Mouse (Mus musculus) cerebellum, adult 9-11 months (tissue): ENCODE measurements around the gene Zfp54.
A peak's percentile ranks its signal among the peaks of the same experiment; 100 is the strongest.
"Not testable (repeated sequence)": the region's sequence is repeated elsewhere in the genome, so short reads cannot be mapped to it uniquely, and the experiment has no call there.

Experiments
- DNase-seq: peaks from one replicate; pipeline ENCODE4 v3.0.0; 2022

Zfp54 gene

DNA sequence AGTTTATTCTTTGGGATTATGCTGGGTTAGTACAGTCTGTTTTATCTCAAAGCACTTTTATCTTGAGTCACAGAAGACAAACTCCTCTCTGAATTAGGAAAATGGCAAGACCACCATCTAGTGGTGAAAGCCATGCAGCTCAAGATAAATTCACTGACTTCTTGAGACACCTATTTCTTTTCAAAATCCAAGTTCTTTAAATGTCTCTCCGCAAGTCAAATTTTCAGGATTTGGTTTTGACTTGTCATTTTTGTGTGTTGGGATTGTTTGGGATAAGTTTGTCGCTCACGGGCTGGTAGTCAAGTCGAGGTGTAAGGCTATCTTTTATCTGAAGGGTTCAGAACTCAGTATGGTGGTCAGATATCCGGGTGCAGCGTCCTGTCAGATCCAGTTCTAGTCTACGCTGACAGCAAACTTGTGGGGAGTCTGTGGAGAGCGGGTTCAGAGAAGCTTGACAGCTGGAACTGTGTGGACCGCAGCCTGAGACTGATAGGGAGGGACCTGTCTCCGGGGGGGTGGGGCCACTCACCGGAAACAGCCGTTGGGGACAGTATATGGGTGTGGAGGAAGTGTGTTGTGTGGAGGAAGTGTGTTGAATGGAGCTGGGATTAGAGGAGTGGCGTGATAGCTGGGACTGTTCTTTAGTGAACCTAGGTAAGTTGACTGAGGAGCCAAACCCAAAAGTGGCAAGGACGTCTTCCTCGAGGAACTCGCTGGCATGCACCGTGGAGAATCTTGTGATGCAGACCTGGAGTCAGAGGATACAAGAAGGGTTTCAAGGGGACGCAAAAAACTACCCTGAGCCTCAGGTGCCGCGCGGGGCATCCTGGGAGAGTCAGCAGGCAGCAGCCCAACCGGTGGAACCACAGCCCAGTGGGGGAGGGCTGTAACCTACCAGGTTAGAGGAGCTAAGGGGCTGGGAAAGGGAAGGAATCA is at the start of gene Zfp54:
Gene Zfp54 (plus strand): TSS at position 564 of the 936 bp plus-strand sequence.
- DNase-seq, result peak; percentile 40

DNA sequence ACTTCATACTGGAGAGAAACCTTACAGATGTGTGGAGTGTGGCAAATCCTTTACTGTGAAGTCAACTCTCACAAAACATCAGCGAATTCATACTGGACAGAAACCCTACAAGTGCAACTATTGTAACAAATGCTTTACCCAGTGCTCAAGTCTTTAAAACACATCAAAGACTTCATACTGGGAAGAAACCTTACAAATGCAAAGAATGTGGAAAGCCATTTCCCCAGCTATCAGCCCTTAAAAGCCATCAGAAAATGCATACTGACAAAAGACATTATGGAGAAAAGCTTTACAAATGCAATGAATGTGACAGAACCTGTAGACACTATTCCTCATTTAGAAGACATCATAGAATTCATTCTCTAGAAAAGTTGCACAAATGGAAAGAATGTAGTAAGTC is 47.7 kb upstream of the Zfp54 start:
- no peak for DNase-seq

DNA sequence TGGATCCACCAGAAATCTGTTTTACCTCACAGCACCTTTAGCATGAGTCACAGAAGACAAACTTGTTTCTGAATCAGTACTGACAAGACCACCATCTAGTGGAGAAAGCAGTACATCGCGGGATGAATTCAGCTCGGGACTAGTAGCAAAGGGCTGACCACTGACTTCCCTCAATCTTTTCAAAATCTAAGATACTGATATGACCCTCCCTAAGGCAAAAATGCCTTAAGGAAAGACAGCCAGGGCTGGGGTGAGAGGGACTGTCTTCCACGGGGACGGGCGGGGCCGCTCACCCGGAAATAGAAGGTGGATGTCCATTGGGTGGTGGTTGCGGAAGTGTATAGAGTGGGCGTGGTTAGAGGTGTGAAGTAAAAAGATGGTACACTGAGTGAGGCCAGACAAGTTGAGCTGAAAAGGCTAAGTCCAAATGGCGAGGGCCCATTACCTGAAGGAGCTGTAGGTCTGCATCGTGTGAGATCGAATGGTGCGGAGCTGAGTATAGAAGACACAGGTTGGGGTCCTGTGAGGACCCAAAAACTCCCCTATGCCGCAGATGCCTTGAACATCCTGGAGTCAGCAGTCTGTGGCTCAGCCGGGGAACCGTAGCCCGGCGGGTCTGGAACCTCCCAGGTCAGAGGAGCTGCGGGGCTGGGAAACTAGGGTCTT is 39.5 kb upstream of the Zfp54 start, which contains the start of gene Zfp677:
Gene Zfp677 (plus strand): TSS at position 358 of the 666 bp plus-strand sequence.
- DNase-seq, result peak; percentile 45

DNA sequence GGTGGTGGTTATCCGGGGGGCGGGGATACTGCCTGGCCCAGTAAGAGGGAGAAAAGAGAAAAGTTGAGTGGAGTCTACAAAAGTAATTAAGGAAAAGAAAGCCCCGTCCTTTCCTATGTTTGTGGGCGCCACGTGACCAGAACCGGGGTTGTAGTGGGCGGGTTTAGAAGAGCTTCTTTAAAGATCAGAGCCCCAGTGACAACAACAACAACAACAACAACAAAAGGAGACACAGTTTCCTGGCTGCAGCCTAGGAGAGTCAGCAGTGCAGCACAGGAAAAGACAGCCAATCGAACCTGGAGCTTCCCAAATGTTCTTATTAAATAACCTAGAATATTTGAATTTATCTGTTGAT is 39.0 kb upstream of the Zfp54 start:
- no peak for DNase-seq

DNA sequence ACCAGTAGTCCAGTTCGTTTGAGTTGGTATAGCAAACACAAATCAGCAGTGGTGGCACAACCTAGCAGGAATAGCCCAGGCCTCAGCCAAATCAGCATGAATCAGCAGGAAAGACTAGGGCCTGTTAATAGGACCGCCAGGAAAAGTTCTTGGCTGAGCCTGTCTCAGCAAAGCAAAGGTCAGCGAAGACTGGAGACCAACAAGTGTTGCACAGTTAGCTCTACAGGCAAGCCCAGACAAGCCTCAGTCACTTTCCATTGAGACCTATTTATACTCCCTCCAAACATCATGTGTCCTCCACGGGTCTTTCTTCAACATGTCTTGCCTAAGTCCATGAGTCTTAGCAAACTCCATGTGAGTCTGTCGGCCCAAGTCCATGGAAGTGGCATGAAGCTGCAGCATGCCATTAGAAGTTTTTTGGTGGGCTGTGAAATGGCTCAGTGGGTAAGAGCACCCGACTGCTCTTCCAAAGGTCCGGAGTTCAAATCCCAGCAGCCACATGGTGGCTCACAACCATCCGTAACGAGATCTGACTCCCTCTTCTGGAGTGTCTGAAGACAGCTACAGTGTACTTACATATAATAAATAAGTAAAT is 15.9 kb downstream of the Zfp54 start:
- DNase-seq, result not testable (repeated sequence)

DNA sequence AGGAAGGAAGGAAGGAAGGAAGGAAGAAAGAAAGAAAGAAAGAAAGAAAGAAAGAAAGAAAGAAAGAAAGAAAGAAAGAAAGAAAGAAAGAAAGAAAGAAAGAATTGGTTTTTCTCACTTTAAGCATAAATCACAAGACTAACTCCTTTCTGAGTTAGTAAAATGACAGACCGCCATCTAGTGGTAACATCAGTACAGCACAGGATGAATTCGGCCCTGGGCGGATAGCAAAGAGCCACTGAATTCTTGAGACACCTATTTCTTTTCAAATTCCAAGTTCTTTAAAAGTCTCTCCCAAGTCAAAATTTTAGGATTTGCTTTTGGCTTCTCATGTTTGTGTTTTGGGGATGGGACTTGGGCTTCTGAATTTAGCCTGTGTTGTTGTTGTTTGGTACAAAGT is 26.6 kb downstream of the Zfp54 start:
- DNase-seq, result peak; percentile 65

DNA sequence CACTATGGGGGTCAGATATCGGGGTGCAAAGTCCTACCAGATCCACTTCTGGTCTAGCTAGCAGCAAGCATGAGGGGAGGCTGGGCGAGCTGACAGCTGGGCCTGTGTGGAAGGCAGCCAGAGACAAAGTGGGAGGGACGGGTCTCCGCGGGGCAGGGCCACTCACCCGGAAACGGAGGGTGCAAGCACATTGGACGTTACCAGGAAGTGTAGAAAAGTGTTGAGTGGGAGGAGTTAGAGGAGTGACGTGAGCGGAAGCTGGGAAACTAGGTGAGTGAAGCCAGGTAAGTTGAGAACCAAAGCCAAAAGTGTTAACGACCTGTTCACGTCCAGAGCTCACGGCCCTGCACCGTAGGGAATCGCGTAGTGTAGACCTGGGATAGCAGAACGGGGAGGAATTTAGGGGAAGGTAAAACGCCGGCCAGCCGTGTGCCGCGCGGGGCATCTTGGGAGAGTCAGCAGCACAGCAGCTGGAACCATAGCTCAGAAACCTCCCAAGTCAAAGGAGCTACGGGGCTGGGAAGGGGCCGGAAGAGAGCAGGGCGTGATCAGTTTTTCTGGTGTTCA is 27.2 kb downstream of the Zfp54 start, which contains the start of gene Zfp51:
Gene Zfp51 (plus strand): TSS at position 237 of the 567 bp plus-strand sequence.
- DNase-seq, result peak; percentile 87

DNA sequence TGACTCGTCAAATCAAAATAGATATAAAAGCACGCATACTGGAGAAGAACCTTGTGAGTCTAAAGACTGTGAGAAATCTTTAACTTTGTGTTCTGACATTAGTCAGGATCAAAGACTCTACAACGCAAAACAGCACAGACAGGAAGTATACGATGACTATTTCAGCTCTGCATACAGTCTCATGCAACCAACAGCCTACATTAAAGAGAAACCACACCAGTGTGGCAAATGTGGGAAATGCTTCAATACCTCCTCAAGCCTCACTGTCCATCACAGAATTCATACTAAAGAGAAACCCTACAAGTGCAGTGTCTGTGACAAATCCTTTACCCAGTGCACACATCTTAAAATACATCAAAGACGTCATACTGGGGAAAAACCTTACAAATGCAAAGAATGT is 40.5 kb downstream of the Zfp54 start:
- no peak for DNase-seq

DNA sequence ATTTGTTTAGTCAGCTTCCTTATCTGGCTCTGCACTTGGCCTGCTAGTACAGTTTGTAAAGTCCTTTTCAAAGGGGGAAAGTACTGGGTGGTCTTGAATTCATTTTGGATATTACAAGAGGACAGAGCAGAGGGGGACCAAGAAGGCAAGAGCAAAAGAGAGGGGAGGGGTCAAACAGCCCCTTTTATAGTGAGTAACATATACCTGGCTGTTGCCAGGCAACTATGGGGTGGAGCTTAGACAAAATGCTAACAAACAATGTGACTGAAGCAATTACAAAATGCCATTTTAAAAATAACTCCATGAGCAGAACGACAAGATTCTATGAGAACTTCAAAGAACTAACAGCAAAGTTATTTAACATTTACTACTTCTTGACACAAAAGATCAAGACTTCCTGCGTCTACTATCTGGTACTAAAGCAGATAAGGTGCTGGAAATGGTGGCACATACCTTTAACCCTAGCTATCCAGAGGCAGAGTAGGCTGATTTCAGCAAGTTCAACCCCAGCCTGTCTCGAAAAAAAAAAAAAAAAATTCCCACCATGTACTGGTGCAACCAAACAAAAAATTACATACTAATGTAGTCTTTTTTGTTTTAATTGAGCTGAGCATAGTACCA is 49.1 kb downstream of the Zfp54 start:
- DNase-seq, result no peak

DNA sequence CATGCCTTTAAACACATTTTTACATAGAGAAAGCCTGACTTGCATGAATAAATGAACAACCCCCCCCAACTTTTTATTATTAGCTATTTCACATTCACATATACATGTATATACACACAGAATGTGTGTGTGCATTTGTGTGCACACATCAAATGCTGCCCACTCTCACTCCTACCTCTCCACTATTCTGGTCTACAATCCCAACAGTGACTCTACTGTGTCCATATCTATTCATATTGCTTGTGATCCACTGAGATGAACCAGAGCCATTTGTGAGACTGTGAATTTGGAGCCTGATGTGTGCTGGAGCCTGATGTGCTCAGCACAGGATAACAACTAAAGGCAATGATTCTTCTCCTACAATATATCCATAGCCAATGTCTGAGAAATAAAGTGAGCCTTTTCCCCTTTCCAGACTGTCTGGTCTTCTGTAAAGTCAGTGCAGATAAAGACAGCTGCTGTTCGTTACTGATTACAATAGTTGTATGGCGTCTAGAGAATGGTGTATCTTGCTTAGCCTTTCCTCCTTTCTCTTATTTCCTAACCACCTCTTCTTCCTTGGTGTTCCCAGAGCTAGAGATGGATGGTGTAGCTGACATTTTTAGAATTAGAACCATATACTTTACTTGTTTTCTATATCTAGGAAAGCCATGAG is 49.8 kb downstream of the Zfp54 start:
- DNase-seq, result no peak

DNA sequence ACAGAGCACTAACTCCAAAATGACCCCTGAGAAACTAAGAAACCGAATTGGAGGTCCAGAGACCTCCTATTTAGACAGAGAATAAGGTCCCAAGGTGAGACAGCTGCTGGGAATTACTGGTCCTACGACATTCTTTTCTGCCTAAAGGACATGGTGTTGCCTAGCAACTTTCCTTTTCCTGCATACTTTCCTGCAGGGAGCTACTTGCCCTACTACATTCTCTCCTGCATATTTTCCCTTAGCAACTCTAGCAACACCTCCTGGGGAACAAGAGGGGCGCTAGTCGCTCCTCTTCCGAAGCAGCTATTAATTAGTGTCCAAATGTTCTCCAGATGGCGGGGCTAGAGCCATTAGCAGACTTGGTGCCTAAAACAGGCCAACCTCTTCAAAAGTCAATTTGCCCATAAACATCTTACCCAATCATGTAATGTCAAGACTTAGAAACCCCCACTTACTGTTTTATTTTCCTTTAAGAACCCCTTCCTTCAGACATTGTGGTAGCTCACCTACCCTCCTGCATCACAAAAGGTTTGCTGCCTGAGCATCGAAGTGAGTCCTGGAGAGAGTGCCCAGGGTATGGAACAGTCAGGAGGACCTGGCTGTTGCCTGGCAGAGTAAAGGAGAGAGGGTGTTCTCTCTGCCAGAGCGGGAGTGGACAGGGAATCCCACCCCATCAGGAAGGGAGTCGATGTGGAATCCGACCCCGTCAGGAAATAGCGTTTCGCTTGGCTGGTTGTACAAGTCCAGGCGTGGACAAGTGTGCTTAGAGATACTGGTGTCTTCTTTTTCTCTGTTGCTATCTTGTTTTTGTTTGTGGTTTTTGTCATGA is 50.5 kb downstream of the Zfp54 start:
- DNase-seq, result no peak

DNA sequence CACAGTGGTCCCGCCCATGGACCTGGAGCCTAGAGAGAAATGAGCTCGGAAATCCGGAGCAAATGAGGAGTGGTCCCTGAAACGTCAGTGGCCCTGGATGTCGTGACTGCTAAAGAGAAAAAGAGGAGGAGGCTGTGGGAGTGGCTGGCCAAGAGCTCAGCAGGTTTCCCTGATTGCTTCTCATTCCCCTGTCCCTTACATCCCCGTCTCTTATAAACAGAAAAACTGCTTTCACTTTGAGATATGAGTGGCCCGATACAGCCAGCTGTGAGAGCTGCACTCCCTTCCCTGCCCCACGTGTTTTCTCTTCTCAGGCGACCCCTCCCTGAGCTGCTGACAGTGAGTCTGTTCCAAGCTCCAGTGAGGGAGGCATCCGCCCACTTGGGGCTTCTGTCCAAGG is 51.7 kb downstream of the Zfp54 start:
- not testable (repeated sequence) for DNase-seq

DNA sequence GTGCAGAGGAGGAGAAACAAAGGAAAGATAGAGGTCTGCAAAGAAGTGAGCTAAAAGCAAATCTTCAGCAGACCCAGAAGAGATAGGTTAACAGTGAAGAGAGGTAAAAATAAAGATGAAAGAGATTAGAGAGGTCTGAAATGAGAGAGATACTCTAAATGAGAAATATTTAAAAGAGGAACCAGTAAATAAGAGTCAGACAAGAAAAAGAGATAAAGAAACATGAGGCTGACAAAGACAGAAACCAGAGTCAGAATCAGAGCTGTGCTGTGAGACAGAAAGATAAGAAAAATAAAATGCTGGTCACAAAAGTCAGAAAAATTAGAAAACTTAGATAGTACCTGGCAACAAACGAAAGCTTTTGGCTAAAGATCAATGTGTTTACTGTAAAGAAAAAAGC is 52.3 kb downstream of the Zfp54 start:
- DNase-seq, result not testable (repeated sequence)

DNA sequence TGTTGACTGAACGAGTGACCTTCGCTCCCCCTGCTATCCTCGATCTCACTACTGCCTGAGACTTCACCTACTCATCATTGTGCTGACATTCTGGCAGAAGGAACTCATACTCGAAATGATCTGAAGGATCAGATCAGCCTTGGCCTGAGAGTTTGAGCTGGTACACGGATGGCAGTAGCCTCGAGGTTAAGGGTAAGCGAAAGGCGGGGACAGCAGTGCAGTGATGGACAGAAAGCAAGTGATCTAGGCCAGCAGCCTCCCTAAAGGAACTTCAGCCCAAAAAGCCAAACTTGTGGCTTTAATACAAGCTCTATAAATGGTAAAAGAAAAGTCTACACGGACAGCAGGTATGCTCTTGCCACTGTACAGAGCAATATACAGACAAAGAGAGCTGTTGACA is 53.3 kb downstream of the Zfp54 start:
- not testable (repeated sequence) for DNase-seq

DNA sequence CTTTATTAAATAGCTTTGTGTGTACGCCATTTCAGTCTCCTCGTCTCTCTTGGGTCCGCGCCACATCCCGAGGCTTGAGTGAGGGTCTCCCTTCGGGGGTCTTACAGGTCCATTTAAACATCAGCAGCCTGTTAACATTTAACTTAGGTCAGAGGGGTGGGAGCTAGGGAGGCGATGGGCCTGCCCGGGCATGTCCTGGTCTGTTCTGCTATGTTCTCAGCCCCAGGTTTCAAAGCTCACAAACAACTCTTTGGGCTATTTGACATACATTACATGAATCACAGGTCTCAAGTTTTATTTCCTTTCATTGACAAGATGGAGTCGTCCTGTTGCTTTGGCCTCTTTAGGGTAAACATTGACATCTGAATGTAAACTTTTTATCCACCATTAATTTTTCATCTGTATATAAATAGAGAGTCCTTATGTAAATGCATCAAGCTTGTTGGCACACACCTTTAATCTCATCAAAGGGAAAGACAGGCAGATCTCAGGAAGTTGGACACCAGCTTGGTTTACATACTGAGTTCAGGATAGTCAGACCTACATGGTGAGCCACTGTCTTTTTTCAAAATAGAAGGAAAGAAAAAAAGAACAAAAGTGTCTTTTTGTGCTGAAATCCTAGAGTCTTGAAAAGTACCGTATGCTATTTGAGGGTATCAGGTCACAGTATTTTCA is 55.2 kb downstream of the Zfp54 start:
- not testable (repeated sequence) for DNase-seq
